Mouse (Mus musculus): ENCODE data around the gene Efna5. TPM values are rescaled to one million over a fixed set of nuclear protein-coding genes. Genes with fewer than 3 reads are reported as not detected.

The Efna5 gene
- polyA plus RNA-seq, 1 experiment = 0.42 TPM

DNA sequence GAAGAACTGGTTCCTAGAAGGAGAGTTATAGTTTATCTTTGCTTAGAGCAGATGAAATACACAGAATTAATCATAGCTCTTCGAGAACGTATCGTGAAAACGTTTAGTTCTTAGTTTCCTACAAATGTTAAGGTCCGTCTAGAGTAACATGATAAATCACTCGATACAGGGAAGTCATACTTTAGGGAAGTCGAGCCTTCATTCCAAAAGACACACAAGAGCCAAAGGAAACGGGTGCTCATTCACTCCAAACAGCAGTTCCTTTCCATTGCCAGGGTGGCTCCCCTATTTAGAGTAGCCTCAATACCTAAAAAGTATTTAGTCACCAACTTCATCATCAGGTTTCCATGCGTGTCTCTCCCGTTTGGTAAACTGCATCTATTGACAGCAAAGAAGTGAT is 64.2 kb downstream of the Efna5 start:
- no peak overlapping the region for H3K4me3 ChIP-seq (ENCODE audit: control insufficient read depth, low read depth, low read length)
- H3K27me3 ChIP-seq (ENCODE audit: control insufficient read depth, insufficient read depth, low read length) = no peaks in the 10 kb centered on the region
- H3K27ac ChIP-seq (ENCODE audit: control insufficient read depth, insufficient read depth, low read depth, low read length) = no peak overlapping the region
- no peaks in the 10 kb centered on the region for H3K36me3 ChIP-seq (ENCODE audit: control insufficient read depth, insufficient read depth, low read length)
- TF ChIP-seq CTCF (IDR thresholded peaks at IDR 0.05; ENCODE audit: control insufficient read depth, insufficient read depth, insufficient replicate concordance, low read depth, low read length) (no peak), POLR2A (IDR thresholded peaks at IDR 0.05; ENCODE audit: control insufficient read depth, low read depth, low read length) (no peak)
- H3K4me1 ChIP-seq (ENCODE audit: control insufficient read depth, insufficient read depth, low read length) = no peaks in the 10 kb centered on the region

DNA sequence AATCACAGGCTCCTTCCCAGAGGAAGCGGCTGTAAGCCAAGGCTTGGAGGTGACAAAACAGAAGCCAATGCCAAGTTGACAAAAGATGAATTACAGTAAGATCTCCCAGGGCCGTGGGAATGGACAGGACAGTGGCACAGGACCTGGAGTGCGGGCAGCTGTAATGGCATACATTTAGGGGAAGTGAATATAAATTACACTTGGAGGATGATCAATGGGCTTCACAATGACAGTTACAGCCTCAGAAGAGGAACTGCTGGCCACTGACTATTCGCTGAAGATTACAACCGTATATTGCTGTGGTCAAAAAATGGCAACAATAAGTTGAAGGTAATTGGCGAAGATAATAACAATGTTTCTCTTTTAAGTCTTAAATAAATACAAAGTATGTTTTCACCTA is 67.7 kb downstream of the Efna5 start:
- Histone ChIP-seq H3K36me3 (ENCODE audit: control insufficient read depth, insufficient read depth, low read length) (no peaks in the 10 kb centered on the region), H3K4me3 (ENCODE audit: control insufficient read depth, low read depth, low read length) (no peak overlapping the region), H3K27me3 (ENCODE audit: control insufficient read depth, insufficient read depth, low read length) (no peaks in the 10 kb centered on the region), H3K27ac (ENCODE audit: control insufficient read depth, insufficient read depth, low read depth, low read length) (no peak overlapping the region), H3K4me1 (ENCODE audit: control insufficient read depth, insufficient read depth, low read length) (no peaks in the 10 kb centered on the region)
- TF ChIP-seq POLR2A (IDR thresholded peaks at IDR 0.05; ENCODE audit: control insufficient read depth, low read depth, low read length) = no peak
- no peak for TF ChIP-seq CTCF (IDR thresholded peaks at IDR 0.05; ENCODE audit: control insufficient read depth, insufficient read depth, insufficient replicate concordance, low read depth, low read length)

DNA sequence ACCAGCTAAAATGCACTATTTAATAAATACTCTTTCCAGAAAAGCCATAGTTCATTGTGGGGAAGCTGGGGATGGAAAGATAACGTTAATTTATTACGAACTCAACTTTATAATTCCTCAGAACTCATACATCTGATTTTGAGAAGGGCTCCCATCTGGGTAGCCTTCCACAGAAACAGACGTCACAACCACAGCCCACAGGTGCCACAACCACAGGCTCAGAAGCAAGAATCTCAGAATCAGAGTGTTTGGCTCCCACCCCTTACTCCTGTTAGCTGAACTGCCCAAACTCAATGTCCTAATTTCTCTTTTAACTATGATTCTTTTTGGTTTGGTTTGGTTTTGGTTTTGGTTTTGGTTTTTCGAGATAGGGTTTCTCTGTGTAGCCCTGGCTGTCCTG is 73.2 kb downstream of the Efna5 start:
- Histone ChIP-seq H3K27me3 (ENCODE audit: control insufficient read depth, insufficient read depth, low read length) (no peaks in the 10 kb centered on the region), H3K4me1 (ENCODE audit: control insufficient read depth, insufficient read depth, low read length) (no peaks in the 10 kb centered on the region), H3K36me3 (ENCODE audit: control insufficient read depth, insufficient read depth, low read length) (no peaks in the 10 kb centered on the region), H3K27ac (ENCODE audit: control insufficient read depth, insufficient read depth, low read depth, low read length) (no peak overlapping the region), H3K4me3 (ENCODE audit: control insufficient read depth, low read depth, low read length) (no peak overlapping the region)
- TF ChIP-seq POLR2A (IDR thresholded peaks at IDR 0.05; ENCODE audit: control insufficient read depth, low read depth, low read length) (no peak), CTCF (IDR thresholded peaks at IDR 0.05; ENCODE audit: control insufficient read depth, insufficient read depth, insufficient replicate concordance, low read depth, low read length) (no peak)

DNA sequence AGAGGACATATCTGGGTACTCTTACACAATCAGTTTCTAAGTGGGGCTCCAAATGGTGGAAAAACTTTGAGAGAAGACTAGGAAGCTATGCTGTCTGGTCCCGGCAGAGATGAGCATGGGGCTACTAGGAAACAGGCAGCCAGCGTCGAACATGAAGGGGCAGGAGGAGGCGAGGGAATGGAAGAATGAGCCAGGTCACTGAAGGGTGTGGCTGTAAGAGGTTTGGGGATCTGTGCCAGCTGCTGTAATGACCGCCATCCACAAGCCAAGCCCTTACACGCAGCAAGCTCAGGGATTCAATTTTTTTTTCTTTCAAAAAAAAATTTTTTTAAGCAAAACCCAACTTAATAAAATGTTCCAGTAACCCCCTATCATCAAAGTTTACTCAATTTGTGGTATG is 74.5 kb downstream of the Efna5 start:
- H3K4me1 ChIP-seq (ENCODE audit: control insufficient read depth, insufficient read depth, low read length) = no peaks in the 10 kb centered on the region
- TF ChIP-seq CTCF (IDR thresholded peaks at IDR 0.05; ENCODE audit: control insufficient read depth, insufficient read depth, insufficient replicate concordance, low read depth, low read length) (no peak), POLR2A (IDR thresholded peaks at IDR 0.05; ENCODE audit: control insufficient read depth, low read depth, low read length) (no peak)
- H3K4me3 ChIP-seq (ENCODE audit: control insufficient read depth, low read depth, low read length) = no peak overlapping the region
- H3K27ac ChIP-seq (ENCODE audit: control insufficient read depth, insufficient read depth, low read depth, low read length) = no peak overlapping the region
- H3K36me3 ChIP-seq (ENCODE audit: control insufficient read depth, insufficient read depth, low read length) = no peaks in the 10 kb centered on the region
- no peaks in the 10 kb centered on the region for H3K27me3 ChIP-seq (ENCODE audit: control insufficient read depth, insufficient read depth, low read length)

DNA sequence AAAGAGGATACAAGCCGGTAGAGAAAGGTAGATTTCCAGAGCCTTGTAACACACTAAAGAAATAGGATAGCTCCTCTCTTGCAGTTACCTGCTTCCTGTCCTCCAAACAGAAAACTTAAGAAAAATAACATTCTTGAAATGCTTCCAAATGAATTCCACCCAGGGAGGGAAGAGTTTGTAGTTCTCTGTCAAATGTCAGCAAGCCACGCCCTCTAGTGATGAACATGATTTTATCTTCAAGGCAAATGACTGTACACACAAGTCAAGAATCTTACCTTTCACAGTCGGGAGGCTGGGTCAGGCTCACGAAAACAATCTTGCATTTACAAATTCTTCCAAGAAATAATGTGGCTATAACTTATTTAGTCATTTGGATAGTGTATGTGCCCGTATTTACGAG is 78.4 kb downstream of the Efna5 start:
- no peak overlapping the region for H3K27ac ChIP-seq (ENCODE audit: control insufficient read depth, insufficient read depth, low read depth, low read length)
- TF ChIP-seq CTCF (IDR thresholded peaks at IDR 0.05; ENCODE audit: control insufficient read depth, insufficient read depth, insufficient replicate concordance, low read depth, low read length) (no peak), POLR2A (IDR thresholded peaks at IDR 0.05; ENCODE audit: control insufficient read depth, low read depth, low read length) (no peak)
- no peaks in the 10 kb centered on the region for H3K27me3 ChIP-seq (ENCODE audit: control insufficient read depth, insufficient read depth, low read length)
- H3K4me3 ChIP-seq (ENCODE audit: control insufficient read depth, low read depth, low read length) = no peak overlapping the region
- H3K36me3 ChIP-seq (ENCODE audit: control insufficient read depth, insufficient read depth, low read length) = no peaks in the 10 kb centered on the region
- H3K4me1 ChIP-seq (ENCODE audit: control insufficient read depth, insufficient read depth, low read length) = no peaks in the 10 kb centered on the region

DNA sequence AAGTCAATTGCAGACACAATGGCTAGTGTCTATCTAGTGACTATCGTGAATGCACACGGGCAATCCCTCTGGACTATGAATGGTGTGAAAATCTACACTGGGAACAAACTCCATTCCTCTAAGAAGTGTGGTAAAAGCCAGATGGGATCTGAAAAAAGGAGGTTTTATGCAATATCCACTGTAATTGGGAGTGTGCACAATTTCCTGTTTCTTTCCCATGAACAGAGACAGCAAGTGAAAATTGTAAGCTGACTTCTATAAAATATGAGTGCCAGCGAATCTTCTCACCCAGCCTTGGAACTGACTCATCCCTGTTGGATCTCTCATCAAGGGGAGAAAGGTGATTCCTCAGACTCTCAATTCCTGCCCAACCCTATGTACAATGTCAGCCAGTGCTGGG is 83.8 kb downstream of the Efna5 start:
- Histone ChIP-seq H3K36me3 (ENCODE audit: control insufficient read depth, insufficient read depth, low read length) (no peaks in the 10 kb centered on the region), H3K27ac (ENCODE audit: control insufficient read depth, insufficient read depth, low read depth, low read length) (no peak overlapping the region), H3K4me1 (ENCODE audit: control insufficient read depth, insufficient read depth, low read length) (no peaks in the 10 kb centered on the region), H3K27me3 (ENCODE audit: control insufficient read depth, insufficient read depth, low read length) (no peaks in the 10 kb centered on the region), H3K4me3 (ENCODE audit: control insufficient read depth, low read depth, low read length) (no peak overlapping the region)
- TF ChIP-seq POLR2A (IDR thresholded peaks at IDR 0.05; ENCODE audit: control insufficient read depth, low read depth, low read length) = no peak

DNA sequence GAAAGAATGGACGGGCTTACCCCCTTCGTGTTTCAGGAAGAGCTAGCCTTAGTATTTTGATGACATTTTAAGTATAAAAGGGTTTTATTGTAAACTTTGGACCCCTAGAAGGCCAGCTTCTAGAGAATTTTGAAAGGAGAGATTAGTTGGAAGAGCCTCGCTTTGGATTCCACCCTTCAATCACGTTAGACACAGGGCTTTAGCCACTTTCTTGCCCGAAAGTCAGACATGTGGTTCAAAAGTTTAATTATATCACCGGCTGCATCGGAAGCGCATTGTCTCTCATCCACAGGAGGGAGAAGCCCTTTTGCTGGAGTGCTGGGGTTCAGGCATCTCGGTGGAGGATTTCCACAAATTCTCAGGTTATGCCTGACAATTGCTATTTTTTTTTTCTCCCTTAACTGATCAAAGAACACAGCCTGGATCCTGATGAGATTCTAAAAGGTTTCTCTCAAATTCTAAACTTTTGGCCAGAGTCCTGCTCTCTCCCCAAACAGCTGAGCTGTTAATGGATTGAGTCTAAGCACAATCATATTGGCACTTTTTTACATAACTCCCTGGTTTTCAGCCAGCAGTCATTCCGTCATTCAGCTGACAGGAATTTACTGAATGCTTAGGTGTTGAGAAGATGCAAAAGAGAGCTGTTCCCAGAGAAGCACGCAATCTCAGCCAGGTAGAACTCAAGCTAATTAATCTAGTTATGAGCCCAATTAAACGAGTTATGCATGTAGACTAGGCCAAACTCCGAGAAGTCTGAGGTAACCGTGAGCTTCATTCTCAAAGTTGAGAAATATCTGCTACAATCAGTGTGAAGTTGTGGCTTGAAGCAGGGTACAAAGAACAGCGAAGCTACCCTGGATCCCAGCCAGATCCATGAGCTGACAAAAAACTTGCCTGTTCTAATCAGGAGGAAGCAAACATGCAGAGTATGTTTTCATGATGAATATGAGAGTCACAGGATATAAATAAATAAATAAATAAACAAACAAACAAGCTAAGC is 91.5 kb downstream of the Efna5 start:
- TF ChIP-seq POLR2A (IDR thresholded peaks at IDR 0.05; ENCODE audit: control insufficient read depth, low read depth, low read length) (no peak), CTCF (IDR thresholded peaks at IDR 0.05; ENCODE audit: control insufficient read depth, insufficient read depth, insufficient replicate concordance, low read depth, low read length) (no peak)
- H3K36me3 ChIP-seq (ENCODE audit: control insufficient read depth, insufficient read depth, low read length) = no peaks in the 10 kb centered on the region
- no peak overlapping the region for H3K4me3 ChIP-seq (ENCODE audit: control insufficient read depth, low read depth, low read length)
- H3K27me3 ChIP-seq (ENCODE audit: control insufficient read depth, insufficient read depth, low read length) = no peaks in the 10 kb centered on the region
- no peak overlapping the region for H3K27ac ChIP-seq (ENCODE audit: control insufficient read depth, insufficient read depth, low read depth, low read length)
- H3K4me1 ChIP-seq (ENCODE audit: control insufficient read depth, insufficient read depth, low read length) = peaks cover 4% of the 10 kb centered on the region

Data from testis, adult 2 months (tissue).